Mouse (Mus musculus) intestine, embryonic 14.5 days (tissue): ENCODE measurements around the gene Por. TPM values are rescaled to one million over a fixed set of nuclear protein-coding genes. Genes with fewer than 3 reads are reported as not detected.

Source experiments
- ATAC-seq: fragments of 200-750 bp; cut with Nextera tagmentation; replicated peaks from 2 replicates; pipeline ENCODE4 v1.8.0; 2017; ENCODE audit warnings: low read depth, moderate number of reproducible peaks, moderate TSS enrichment, moderate library complexity; ENCODE audit not compliant: low FRiP score, low TSS enrichment
- DNase-seq: peaks from one replicate; pipeline ENCODE4 v3.0.0-alpha.2; 2018; ENCODE audit warnings: low spot score
- H3K27ac ChIP-seq: fragments of 300-500 bp; sonication (generic); 2 replicates; pipeline ENCODE4 v1.5.1; 2014; ENCODE audit warnings: low read depth, mild to moderate bottlenecking, control low read depth
- H3K27me3 ChIP-seq: fragments of 300-500 bp; sonication (generic); replicated peaks from 2 replicates; pipeline ENCODE4 v1.6.1; 2014; ENCODE audit warnings: low read length, control low read depth; ENCODE audit not compliant: control insufficient read depth, insufficient read depth
- H3K36me3 ChIP-seq: fragments of 300-500 bp; sonication (generic); 2 replicates; pipeline ENCODE4 v1.6.1; 2014; ENCODE audit warnings: low read length, control low read depth; ENCODE audit not compliant: control insufficient read depth, insufficient read depth
- H3K4me1 ChIP-seq: fragments of 300-500 bp; sonication (generic); replicated peaks from 2 replicates; pipeline ENCODE4 v1.6.1; 2014; ENCODE audit warnings: low read length, control low read depth, mixed read lengths; ENCODE audit not compliant: control insufficient read depth, insufficient read depth
- H3K4me2 ChIP-seq: fragments of 300-500 bp; sonication (generic); 2 replicates; pipeline ENCODE4 v1.6.1; 2014; ENCODE audit warnings: low read length
- H3K4me3 ChIP-seq: fragments of 300-500 bp; sonication (generic); 2 replicates; pipeline ENCODE4 v1.5.1; 2014; ENCODE audit warnings: low read depth, low read length, control low read depth, mixed read lengths
- H3K9ac ChIP-seq: fragments of 300-500 bp; sonication (generic); 2 replicates; pipeline ENCODE4 v1.6.1; 2014; ENCODE audit warnings: mild to moderate bottlenecking, low read length
- H3K9me3 ChIP-seq: fragments of 300-500 bp; sonication (generic); 2 replicates; pipeline ENCODE4 v1.6.1; 2016; ENCODE audit warnings: low read length, control low read depth; ENCODE audit not compliant: control insufficient read depth
- WGBS: fragments of 180-500 bp; shearing (Covaris S2); extraction: QIAGEN DNeasy Blood & Tissue Kit; methylation state at CpG from one replicate; pipeline ENCODE4 v1.1.7; 2014; 5-methylcytosine and 5-hydroxymethylcytosine counted together
- polyA plus RNA-seq: library from polyadenylated mRNA; unstranded; fragments of >200 nt; fragmentation: Nextera tagmentation; extraction: Ambion mirVana; gene quantifications from 2 replicates; pipeline ENCODE4 v1.2.1, GENCODE M21; 2014

Por gene
- polyA plus RNA-seq, 1 experiment from 2014 or later: 66.5 TPM

DNA sequence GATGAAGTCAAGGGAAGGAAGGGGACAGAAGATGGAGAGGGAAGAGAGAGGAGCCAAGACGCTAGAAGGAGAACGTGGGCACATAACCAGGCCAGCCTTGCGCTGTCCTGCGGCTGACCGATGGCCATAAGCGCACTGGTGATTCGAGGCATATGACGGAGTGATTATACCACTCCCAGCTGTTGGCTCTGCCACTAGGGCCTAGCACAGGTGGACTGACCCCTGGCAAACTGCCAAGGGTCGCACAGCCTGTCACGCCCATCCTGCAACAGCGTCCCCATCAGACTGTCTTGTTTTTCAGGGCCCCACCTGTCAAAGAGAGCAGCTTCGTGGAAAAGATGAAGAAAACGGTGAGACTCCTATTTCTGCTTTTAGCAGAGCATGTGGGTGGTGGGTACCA, 58.5 kb downstream of the Por start:
- DNase-seq (no peak), ATAC-seq (no peak)
- no peak overlapping the region for H3K27ac ChIP-seq
- peaks cover 46% of the 10 kb centered on the region for H3K36me3 ChIP-seq
- no peak overlapping the region for H3K4me2 ChIP-seq
- H3K27me3 ChIP-seq: no peaks in the 10 kb centered on the region
- H3K9me3 ChIP-seq: no peaks in the 10 kb centered on the region
- peaks cover 25% of the 10 kb centered on the region for H3K4me1 ChIP-seq
- WGBS: 91% methylated on average over 13 of the region's 13 CpGs
- no peak overlapping the region for H3K9ac ChIP-seq
- no peak overlapping the region for H3K4me3 ChIP-seq

DNA sequence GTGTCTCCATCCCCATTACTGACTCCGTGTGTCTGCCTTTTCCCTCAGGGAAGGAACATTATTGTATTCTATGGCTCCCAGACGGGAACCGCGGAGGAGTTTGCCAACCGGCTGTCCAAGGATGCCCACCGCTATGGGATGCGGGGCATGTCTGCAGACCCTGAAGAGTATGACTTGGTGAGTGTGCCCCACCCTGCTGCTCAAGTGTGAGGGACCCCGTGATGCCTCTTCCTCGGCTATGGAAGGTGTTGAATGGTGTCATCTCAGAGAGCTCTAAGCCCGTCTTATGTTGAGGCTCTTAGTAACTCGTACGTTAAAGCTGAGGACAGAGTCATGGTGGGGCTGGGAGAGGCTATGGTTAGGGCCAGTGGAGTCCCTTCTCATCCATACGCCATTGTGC, 59.5 kb downstream of the Por start:
- DNase-seq (no peak), ATAC-seq (no peak)
- H3K9me3 ChIP-seq: no peaks in the 10 kb centered on the region
- H3K4me2 ChIP-seq: no peak overlapping the region
- H3K36me3 ChIP-seq: peaks cover 56% of the 10 kb centered on the region
- peaks cover 22% of the 10 kb centered on the region for H3K4me1 ChIP-seq
- H3K27ac ChIP-seq: no peak overlapping the region
- WGBS: 91% methylated on average over 13 of the region's 13 CpGs
- no peak overlapping the region for H3K4me3 ChIP-seq
- no peak overlapping the region for H3K9ac ChIP-seq
- no peaks in the 10 kb centered on the region for H3K27me3 ChIP-seq

DNA sequence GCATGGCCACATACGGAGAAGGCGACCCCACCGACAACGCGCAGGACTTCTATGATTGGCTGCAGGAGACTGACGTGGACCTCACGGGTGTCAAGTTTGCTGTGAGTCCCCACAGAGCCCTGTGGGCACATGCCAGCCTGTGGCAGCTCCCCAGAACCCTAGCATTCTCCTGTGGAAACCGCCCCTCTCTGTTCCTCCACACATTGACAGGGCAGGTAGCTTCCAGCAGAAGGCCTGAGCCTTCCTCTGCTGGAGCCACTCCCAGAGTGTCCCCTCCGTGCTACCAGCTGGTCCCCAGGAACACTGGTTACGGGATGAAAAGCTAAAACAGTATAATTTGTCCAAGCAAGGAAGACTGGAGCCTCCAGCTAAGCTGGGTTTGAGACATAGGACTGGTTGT, 60.4 kb downstream of the Por start:
- WGBS: 90% methylated on average over 10 of the region's 10 CpGs
- ATAC-seq: no peak
- Histone ChIP-seq H3K9me3 (no peaks in the 10 kb centered on the region), H3K4me1 (peaks cover 13% of the 10 kb centered on the region), H3K27ac (no peak overlapping the region), H3K4me3 (no peak overlapping the region), H3K27me3 (no peaks in the 10 kb centered on the region), H3K36me3 (peaks cover 65% of the 10 kb centered on the region), H3K9ac (no peak overlapping the region), H3K4me2 (no peak overlapping the region)
- DNase-seq: no peak

DNA sequence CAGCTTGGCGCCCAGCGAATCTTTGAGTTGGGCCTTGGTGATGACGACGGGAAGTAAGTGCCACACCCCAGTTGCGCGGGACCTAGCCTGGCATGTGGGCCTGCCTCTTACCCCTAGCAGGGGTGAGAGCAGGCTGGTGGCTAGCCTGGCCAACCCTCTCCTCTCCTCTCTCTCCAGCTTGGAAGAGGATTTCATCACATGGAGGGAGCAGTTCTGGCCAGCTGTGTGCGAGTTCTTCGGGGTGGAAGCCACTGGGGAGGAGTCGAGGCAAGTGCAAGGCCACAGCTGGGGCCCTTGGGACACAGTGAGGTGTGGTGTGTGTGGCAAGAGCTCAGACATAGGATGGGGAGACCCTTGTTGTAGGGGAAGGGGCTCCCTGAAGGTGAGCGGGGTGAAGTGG, 61.1 kb downstream of the Por start:
- WGBS: 95% methylated on average over 10 of the region's 10 CpGs
- DNase-seq: no peak
- Histone ChIP-seq H3K9me3 (no peaks in the 10 kb centered on the region), H3K36me3 (peaks cover 71% of the 10 kb centered on the region), H3K27ac (no peak overlapping the region), H3K4me1 (peaks cover 10% of the 10 kb centered on the region), H3K27me3 (no peaks in the 10 kb centered on the region), H3K9ac (no peak overlapping the region), H3K4me2 (no peak overlapping the region), H3K4me3 (no peak overlapping the region)
- ATAC-seq: no peak

DNA sequence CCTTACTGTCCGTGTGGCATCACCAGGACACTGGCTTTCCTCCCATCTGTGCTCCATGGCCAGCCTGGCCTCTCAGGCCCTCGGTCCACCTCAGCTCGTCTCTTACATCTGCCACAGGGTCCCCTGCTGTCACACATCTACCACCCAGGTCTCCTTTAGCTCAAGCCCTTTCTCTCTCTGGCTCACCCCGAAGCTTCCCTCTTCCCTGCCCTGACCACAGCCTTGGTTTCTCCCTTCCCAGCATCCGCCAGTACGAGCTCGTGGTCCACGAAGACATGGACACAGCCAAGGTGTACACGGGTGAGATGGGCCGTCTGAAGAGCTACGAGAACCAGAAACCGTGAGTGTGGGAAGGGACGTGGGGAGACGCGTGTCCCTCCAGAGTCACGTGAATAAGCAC, 61.5 kb downstream of the Por start:
- ATAC-seq: no peak
- Histone ChIP-seq H3K4me1 (peaks cover 6% of the 10 kb centered on the region), H3K27me3 (no peaks in the 10 kb centered on the region), H3K9me3 (no peaks in the 10 kb centered on the region), H3K4me3 (no peak overlapping the region), H3K27ac (no peak overlapping the region), H3K4me2 (no peak overlapping the region), H3K9ac (no peak overlapping the region), H3K36me3 (peaks cover 75% of the 10 kb centered on the region)
- no peak for DNase-seq
- WGBS: 93% methylated on average over 16 of the region's 16 CpGs

DNA sequence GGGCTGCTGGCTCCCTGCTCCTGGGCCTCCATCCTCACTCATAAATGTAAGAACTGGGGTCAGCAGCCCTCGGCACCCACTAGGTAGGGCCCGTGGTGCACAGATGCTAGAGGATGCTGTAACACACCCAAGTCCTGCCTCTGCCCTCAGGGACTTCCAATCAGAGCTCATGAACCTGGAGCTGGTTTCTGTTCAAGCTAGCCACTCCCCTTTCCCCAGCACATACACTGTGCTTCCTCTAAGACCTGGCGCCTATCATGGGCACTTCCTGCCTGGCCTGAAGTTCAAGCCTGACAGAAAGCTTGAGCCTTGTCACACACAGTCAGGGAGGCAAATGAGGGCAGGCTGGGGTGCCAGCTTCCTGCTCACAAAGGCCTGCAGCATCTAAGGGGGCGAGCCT, 63.2 kb downstream of the Por start:
- H3K27me3 ChIP-seq: no peaks in the 10 kb centered on the region
- H3K4me2 ChIP-seq: no peak overlapping the region
- 89% methylated on average over 4 of the region's 4 CpGs for WGBS
- H3K4me3 ChIP-seq: no peak overlapping the region
- DNase-seq (no peak), ATAC-seq (no peak)
- no peak overlapping the region for H3K9ac ChIP-seq
- no peak overlapping the region for H3K27ac ChIP-seq
- H3K9me3 ChIP-seq: no peaks in the 10 kb centered on the region
- peaks cover 87% of the 10 kb centered on the region for H3K36me3 ChIP-seq
- H3K4me1 ChIP-seq: no peaks in the 10 kb centered on the region

DNA sequence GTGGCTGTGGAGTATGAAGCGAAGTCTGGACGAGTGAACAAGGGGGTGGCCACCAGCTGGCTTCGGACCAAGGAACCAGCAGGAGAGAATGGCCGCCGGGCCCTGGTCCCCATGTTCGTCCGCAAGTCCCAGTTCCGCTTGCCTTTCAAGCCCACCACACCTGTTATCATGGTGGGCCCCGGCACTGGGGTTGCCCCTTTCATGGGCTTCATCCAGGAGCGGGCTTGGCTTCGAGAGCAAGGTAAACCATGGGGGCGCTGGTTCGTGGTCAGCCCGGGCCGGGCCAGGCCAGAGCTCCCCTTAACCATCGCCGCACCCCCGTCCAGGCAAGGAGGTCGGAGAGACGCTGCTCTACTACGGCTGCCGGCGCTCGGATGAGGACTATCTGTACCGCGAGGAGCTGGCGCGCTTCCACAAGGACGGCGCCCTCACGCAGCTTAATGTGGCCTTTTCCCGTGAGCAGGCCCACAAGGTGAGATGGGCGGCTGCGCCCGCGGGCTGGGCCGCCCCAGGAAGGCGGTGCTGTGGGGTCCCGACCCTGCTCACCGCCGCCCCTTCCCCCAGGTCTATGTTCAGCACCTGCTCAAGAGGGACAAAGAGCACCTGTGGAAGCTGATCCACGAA, 64.3 kb downstream of the Por start:
- no peaks in the 10 kb centered on the region for H3K4me1 ChIP-seq
- peaks cover 84% of the 10 kb centered on the region for H3K36me3 ChIP-seq
- no peak for DNase-seq
- ATAC-seq: no peak
- no peak overlapping the region for H3K9ac ChIP-seq
- 91% methylated on average over 42 of the region's 42 CpGs for WGBS
- no peaks in the 10 kb centered on the region for H3K9me3 ChIP-seq
- no peaks in the 10 kb centered on the region for H3K27me3 ChIP-seq
- H3K27ac ChIP-seq: no peak overlapping the region
- no peak overlapping the region for H3K4me3 ChIP-seq
- H3K4me2 ChIP-seq: no peak overlapping the region

DNA sequence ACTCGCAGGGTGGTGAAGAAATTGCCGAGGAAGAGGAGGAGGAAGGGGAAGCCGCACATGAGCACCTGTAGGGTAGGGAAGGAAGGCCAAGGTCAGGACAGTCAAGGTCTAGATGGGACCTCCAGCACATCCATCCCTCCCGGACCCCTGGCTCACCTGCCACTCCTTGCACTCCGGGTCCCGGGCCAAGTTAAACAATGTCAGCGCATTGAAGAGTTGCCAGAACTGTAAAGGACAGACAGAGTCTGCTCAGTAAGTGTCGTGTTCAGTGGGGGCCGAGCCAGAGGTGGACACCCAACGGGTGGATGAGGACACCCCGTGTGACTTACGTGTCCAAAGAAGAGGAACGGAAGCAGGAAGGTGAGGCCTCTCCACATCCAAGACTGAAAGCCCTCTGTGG, 65.9 kb downstream of the Por start:
- Histone ChIP-seq H3K27me3 (no peaks in the 10 kb centered on the region), H3K27ac (no peak overlapping the region), H3K9ac (no peak overlapping the region), H3K4me2 (no peak overlapping the region), H3K4me1 (no peaks in the 10 kb centered on the region), H3K36me3 (peaks cover 72% of the 10 kb centered on the region), H3K4me3 (no peak overlapping the region), H3K9me3 (no peaks in the 10 kb centered on the region)
- DNase-seq (no peak), ATAC-seq (no peak)
- WGBS: 90% methylated on average over 13 of the region's 13 CpGs

DNA sequence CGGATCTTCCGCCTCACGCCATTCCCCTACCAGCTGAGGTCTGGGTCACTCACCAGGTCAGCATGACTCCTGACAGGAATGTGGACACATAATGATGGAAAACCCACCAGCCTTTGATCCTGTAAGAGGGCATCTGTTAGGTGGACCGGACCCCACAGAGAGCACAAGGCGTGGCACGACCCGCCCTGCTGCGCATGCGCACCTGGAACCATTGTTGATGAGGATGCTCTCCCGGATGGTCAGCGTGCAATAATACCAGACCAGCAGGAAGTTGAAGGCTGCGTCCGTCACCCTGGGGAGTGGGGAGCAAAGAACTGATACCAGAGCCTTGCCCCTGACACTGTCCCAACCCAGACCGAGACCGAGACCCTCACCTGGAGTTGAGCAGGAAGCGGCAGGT, 66.7 kb downstream of the Por start:
- Histone ChIP-seq H3K9ac (no peak overlapping the region), H3K9me3 (no peaks in the 10 kb centered on the region), H3K4me3 (no peak overlapping the region), H3K27me3 (no peaks in the 10 kb centered on the region), H3K36me3 (peaks cover 72% of the 10 kb centered on the region), H3K4me2 (no peak overlapping the region), H3K27ac (no peak overlapping the region), H3K4me1 (no peaks in the 10 kb centered on the region)
- DNase-seq (no peak), ATAC-seq (no peak)
- WGBS: 91% methylated on average over 16 of the region's 16 CpGs
